Mouse (Mus musculus): ENCODE data around the gene Prr36. TPM values are rescaled to one million over a fixed set of nuclear protein-coding genes. Genes with fewer than 3 reads are reported as not detected.

Gene Prr36
- polyA plus RNA-seq, 1 experiment from 2014 or later: 2.7 TPM

DNA sequence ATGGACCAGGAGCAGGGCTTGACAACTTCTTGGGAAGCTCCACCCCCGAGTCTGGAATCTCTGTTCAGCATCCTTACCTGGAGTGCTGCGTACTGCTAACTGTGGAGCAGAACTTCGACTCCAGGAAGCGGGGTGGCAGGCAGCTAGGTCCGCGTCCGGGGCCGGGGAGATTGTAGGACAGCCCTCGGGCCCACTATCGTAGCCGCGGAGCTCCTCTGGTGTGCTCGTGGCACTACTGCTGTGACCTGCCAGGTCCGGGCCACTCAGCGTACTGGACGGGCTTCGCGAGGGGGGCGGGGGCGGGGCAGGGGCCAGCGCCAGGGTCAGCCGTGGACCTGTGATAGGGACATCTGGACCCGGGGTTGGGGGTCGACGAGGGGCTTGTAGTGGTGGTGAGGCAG is 4.5 kb downstream of the Prr36 start:
- H3K27ac ChIP-seq (ENCODE audit: low read length): peak overlapping the region; percentile 33
- peak overlapping the region; percentile 71 for H3K9ac ChIP-seq (ENCODE audit: low read length)

DNA sequence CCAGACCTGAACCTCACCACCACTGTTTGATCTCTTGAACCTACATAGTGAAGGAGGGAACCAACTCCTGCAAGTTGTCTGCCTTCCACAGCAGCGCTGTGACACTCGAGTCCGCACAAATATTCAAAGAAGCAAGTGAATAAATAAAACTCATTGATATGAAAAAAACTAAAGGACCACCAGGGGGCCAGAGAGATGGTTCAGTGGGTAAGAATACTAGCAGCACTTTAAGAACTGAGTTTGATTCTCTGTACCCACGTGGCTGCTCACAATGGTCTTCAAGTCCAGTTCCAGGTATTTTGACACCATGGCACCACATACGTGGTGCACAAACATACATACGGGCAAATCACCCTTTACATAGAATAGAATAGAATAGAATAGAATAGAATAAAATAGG is 6.2 kb downstream of the Prr36 start:
- H3K4me2 ChIP-seq (ENCODE audit: low read depth, low read length): no peak overlapping the region
- H3K4me3 ChIP-seq (replicated peaks; ENCODE audit: low read length): no peak overlapping the region
- 0 out of 2 replicates have a peak, but pooled peaks cover 6% of the 10 kb centered on the region for H3K36me3 ChIP-seq (ENCODE audit: control insufficient read depth, insufficient read depth, low read length)
- 0 out of 2 replicates have a peak, but pooled peaks cover 4% of the 10 kb centered on the region for H3K27me3 ChIP-seq (ENCODE audit: control insufficient read depth, insufficient read depth, low read length)
- peaks cover 24% of the 10 kb centered on the region for H3K4me1 ChIP-seq (ENCODE audit: control insufficient read depth, insufficient read depth, low read length)
- H3K9ac ChIP-seq (ENCODE audit: low read length): no peak overlapping the region
- ATAC-seq (ENCODE audit: insufficient read depth, low FRiP score): no peak
- 0 out of 2 replicates have a peak, but pooled peaks cover 5% of the 10 kb centered on the region for H3K9me3 ChIP-seq (replicated peaks; ENCODE audit: control insufficient read depth, low read length)
- WGBS: 75% methylated on average over 6 of the region's 6 CpGs
- no peak overlapping the region for H3K27ac ChIP-seq (ENCODE audit: low read length)

More for the DNA sequence above, 4.5 kb downstream of the Prr36 start:
- peak; percentile 8 for ATAC-seq (ENCODE audit: insufficient read depth, low FRiP score)
- under 1% methylated on average over 25 of the region's 25 CpGs for WGBS
- H3K4me2 ChIP-seq (ENCODE audit: low read depth, low read length): peak overlapping the region; percentile 96
- 0 out of 2 replicates have a peak, but pooled peaks cover 6% of the 10 kb centered on the region for H3K36me3 ChIP-seq (ENCODE audit: control insufficient read depth, insufficient read depth, low read length)
- peaks cover 16% of the 10 kb centered on the region; the same call in 1 of the 2 replicates for H3K27me3 ChIP-seq (ENCODE audit: control insufficient read depth, insufficient read depth, low read length)
- H3K4me1 ChIP-seq (ENCODE audit: control insufficient read depth, insufficient read depth, low read length): peaks cover 14% of the 10 kb centered on the region
- H3K4me3 ChIP-seq (replicated peaks; ENCODE audit: low read length): peak overlapping the region; percentile 49
- H3K9me3 ChIP-seq (replicated peaks; ENCODE audit: control insufficient read depth, low read length): 0 out of 2 replicates have a peak, but pooled peaks cover 5% of the 10 kb centered on the region

DNA sequence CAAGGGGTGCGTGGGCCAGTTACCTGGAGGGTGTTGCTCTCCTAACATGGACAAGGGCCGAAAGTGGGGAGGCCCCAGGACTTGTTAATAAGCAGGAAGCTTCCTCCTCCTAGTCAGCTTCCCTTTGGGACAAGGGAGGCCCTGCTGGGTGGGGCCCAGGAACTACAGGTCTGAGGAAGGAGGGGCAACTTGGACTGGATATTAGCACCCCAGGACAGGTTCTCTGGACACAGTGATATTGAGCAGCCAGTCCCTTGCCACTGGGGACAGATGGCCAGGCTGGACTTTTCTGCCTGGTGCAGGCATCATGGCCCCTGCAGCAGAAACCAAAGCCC is 10.3 kb downstream of the Prr36 start:
- no peak overlapping the region for H3K9ac ChIP-seq (ENCODE audit: low read length)

DNA sequence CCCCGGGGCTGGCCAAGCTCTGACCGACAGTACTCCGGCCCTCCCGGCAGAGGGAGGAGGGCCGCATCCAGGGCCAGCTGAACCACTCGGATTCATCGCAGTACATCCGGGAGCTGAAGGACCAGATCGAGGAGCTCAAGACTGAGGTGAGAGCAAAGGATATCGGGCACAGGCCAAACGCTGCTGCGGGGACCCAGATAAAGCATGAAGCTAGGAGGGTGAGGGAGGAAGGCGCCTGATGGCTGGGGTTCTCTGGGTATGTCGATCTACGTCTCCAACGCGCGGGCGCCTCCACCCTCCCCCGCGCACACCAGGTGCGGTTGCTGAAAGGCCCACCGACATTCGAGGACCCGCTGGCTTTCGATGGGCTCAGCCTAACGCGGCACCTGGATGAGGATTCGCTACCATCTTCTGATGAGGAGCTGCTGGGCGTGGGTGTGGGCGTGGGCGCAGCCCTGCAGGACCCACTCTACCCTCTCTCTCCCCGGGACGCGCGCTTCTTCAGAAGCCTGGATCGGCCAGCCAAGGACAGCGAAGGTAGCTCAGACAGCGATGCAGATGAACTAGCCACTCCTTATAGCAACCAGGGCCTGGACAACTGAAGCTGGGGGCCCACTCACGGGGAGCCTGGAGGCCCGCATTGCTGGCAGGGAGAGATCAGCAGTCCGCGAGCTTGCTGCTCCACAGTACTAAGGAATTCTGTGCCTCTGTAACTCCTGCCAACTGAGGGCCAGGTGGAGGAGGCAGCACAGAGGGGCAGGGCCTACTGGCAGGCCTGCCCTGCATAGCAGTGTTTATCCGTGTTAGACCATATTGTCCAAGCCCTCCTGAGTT is 10.9 kb downstream of the Prr36 start:
- H3K4me2 ChIP-seq (ENCODE audit: low read depth, low read length): peak overlapping the region; percentile 32
- no peak overlapping the region; the same call in 1 of the 2 replicates for H3K27ac ChIP-seq (ENCODE audit: low read length)
- H3K27me3 ChIP-seq (ENCODE audit: control insufficient read depth, insufficient read depth, low read length): peaks cover 7% of the 10 kb centered on the region; the same call in 1 of the 2 replicates
- H3K36me3 ChIP-seq (ENCODE audit: control insufficient read depth, insufficient read depth, low read length): 0 out of 2 replicates have a peak, but pooled peaks cover 6% of the 10 kb centered on the region
- peak overlapping the region; percentile 43 for H3K9ac ChIP-seq (ENCODE audit: low read length)
- 0 out of 2 replicates have a peak, but pooled peaks cover 5% of the 10 kb centered on the region for H3K9me3 ChIP-seq (replicated peaks; ENCODE audit: control insufficient read depth, low read length)
- WGBS: 24% methylated on average over 44 of the region's 44 CpGs
- H3K4me1 ChIP-seq (ENCODE audit: control insufficient read depth, insufficient read depth, low read length): peaks cover 10% of the 10 kb centered on the region
- peak; percentile 48; the same call in 1 of the 2 replicates for ATAC-seq (ENCODE audit: insufficient read depth, low FRiP score)
- peak overlapping the region; percentile 12; the same call in 1 of the 2 replicates for H3K4me3 ChIP-seq (replicated peaks; ENCODE audit: low read length)

More for the DNA sequence above, 10.3 kb downstream of the Prr36 start:
- Histone ChIP-seq H3K36me3 (ENCODE audit: control insufficient read depth, insufficient read depth, low read length) (0 out of 2 replicates have a peak, but pooled peaks cover 6% of the 10 kb centered on the region), H3K4me2 (ENCODE audit: low read depth, low read length) (no peak overlapping the region), H3K4me3 (replicated peaks; ENCODE audit: low read length) (0 out of 2 replicates have a peak overlapping the region, but pooled peaks have one; percentile 12), H3K4me1 (ENCODE audit: control insufficient read depth, insufficient read depth, low read length) (peaks cover 10% of the 10 kb centered on the region), H3K27me3 (ENCODE audit: control insufficient read depth, insufficient read depth, low read length) (peaks cover 7% of the 10 kb centered on the region; the same call in 1 of the 2 replicates), H3K9me3 (replicated peaks; ENCODE audit: control insufficient read depth, low read length) (0 out of 2 replicates have a peak, but pooled peaks cover 5% of the 10 kb centered on the region), H3K27ac (ENCODE audit: low read length) (no peak overlapping the region; the same call in 1 of the 2 replicates)
- peak; percentile 30; the same call in 1 of the 2 replicates for ATAC-seq (ENCODE audit: insufficient read depth, low FRiP score)
- 54% methylated on average over 2 of the region's 2 CpGs for WGBS

DNA sequence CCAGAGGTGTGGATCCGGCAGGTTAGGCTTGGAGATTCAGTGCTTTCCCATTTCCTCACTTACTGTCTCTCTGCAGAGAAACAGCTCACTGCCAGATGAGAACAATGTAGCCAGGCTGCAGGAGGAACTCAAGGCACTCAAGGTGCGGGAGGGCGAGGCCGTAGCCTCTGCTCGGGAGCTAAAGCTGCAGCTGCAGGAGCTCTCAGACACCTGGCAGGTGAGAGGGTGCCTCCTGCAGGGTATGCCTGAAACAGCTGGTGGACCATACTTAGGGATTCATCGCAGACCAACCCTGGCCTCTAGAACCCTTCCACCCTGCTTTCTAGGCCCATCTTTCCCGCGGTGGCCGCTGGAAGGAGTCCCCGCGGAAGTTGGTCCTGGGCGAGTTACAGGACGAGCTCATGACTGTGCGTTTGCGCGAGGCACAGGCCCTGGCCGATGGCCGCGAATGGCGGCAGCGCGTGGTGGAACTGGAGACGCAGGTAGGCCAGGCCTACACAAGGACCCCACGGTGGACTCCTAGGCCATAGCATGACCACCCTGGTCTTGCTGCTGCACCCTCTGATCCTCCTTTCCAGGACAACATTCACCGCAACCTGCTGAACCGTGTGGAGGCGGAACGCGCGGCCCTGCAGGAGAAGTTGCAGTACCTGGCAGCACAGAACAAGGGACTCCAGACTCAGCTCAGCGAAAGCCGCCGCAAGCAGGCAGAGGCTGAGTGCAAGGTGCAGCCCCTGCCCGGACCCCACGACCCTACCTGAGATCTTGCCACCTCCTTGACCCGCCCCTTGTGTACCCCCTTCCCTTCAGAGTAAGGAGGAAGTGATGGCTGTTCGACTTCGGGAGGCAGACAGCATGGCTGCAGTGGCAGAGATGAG is 11.8 kb downstream of the Prr36 start:
- H3K36me3 ChIP-seq (ENCODE audit: control insufficient read depth, insufficient read depth, low read length): 0 out of 2 replicates have a peak, but pooled peaks cover 6% of the 10 kb centered on the region
- H3K9ac ChIP-seq (ENCODE audit: low read length): peak overlapping the region; percentile 43
- ATAC-seq (ENCODE audit: insufficient read depth, low FRiP score): no peak
- 0 out of 2 replicates have a peak, but pooled peaks cover 5% of the 10 kb centered on the region for H3K9me3 ChIP-seq (replicated peaks; ENCODE audit: control insufficient read depth, low read length)
- peak overlapping the region; percentile 32 for H3K4me2 ChIP-seq (ENCODE audit: low read depth, low read length)
- H3K4me3 ChIP-seq (replicated peaks; ENCODE audit: low read length): peak overlapping the region; percentile 12; the same call in 1 of the 2 replicates
- peaks cover 10% of the 10 kb centered on the region for H3K4me1 ChIP-seq (ENCODE audit: control insufficient read depth, insufficient read depth, low read length)
- H3K27me3 ChIP-seq (ENCODE audit: control insufficient read depth, insufficient read depth, low read length): peaks cover 7% of the 10 kb centered on the region; the same call in 1 of the 2 replicates
- H3K27ac ChIP-seq (ENCODE audit: low read length): no peak overlapping the region
- 39% methylated on average over 38 of the region's 38 CpGs for WGBS

DNA sequence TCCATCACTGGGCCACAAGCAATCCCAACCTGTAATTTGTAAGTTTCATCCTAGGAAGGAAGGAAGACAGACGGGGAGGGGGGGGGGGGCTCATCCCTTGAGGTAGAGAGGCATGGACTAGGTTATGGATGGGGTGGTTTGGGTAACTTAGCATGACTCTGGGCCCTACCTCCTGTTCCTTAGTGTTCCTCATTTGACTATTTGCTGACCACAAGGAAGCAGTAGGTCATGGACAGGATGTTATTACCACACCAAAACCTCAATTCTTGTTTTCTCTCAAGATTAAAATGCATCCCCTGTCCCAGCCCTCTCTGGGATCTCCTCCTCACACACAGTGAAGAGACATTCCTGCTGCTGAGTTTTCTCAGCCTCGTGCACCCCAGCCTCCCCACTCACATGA is 15.9 kb downstream of the Prr36 start:
- H3K27ac ChIP-seq (ENCODE audit: low read length): no peak overlapping the region
- no peaks in the 10 kb centered on the region for H3K9me3 ChIP-seq (replicated peaks; ENCODE audit: control insufficient read depth, low read length)
- peaks cover 2% of the 10 kb centered on the region; the same call in 1 of the 2 replicates for H3K4me1 ChIP-seq (ENCODE audit: control insufficient read depth, insufficient read depth, low read length)
- H3K27me3 ChIP-seq (ENCODE audit: control insufficient read depth, insufficient read depth, low read length): peaks cover 7% of the 10 kb centered on the region; the same call in 1 of the 2 replicates
- ATAC-seq (ENCODE audit: insufficient read depth, low FRiP score): no peak
- 70% methylated on average over 2 of the region's 2 CpGs for WGBS
- no peak overlapping the region for H3K9ac ChIP-seq (ENCODE audit: low read length)
- no peaks in the 10 kb centered on the region for H3K36me3 ChIP-seq (ENCODE audit: control insufficient read depth, insufficient read depth, low read length)
- no peak overlapping the region for H3K4me3 ChIP-seq (replicated peaks; ENCODE audit: low read length)
- no peak overlapping the region for H3K4me2 ChIP-seq (ENCODE audit: low read depth, low read length)

DNA sequence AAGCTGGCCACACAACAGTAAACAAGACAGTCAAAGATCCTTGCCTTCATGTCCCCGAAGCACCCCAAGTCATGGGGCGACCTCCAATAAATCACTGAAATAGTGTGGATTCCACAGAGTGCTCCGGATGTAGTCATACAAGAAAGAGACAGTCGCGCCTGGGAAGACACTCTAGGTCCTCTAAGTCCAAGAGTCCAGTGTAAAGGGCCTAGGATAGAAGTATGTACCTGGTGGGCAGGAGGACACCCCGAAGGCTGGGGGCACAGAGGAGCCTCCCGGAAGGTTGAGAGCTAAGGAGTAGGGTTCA is 23.7 kb downstream of the Prr36 start:
- H3K4me2 ChIP-seq (ENCODE audit: low read depth, low read length): 0 out of 2 replicates have a peak overlapping the region, but pooled peaks have one; percentile 8
- WGBS: 52% methylated on average over 7 of the region's 7 CpGs
- no peaks in the 10 kb centered on the region for H3K36me3 ChIP-seq (ENCODE audit: control insufficient read depth, insufficient read depth, low read length)
- H3K4me1 ChIP-seq (ENCODE audit: control insufficient read depth, insufficient read depth, low read length): no peaks in the 10 kb centered on the region
- no peaks in the 10 kb centered on the region for H3K27me3 ChIP-seq (ENCODE audit: control insufficient read depth, insufficient read depth, low read length)
- no peaks in the 10 kb centered on the region for H3K9me3 ChIP-seq (replicated peaks; ENCODE audit: control insufficient read depth, low read length)
- ATAC-seq (ENCODE audit: insufficient read depth, low FRiP score): peak; percentile 16; the same call in 1 of the 2 replicates
- no peak overlapping the region for H3K4me3 ChIP-seq (replicated peaks; ENCODE audit: low read length)
- H3K9ac ChIP-seq (ENCODE audit: low read length): 0 out of 2 replicates have a peak overlapping the region, but pooled peaks have one; percentile 9
- H3K27ac ChIP-seq (ENCODE audit: low read length): no peak overlapping the region

DNA sequence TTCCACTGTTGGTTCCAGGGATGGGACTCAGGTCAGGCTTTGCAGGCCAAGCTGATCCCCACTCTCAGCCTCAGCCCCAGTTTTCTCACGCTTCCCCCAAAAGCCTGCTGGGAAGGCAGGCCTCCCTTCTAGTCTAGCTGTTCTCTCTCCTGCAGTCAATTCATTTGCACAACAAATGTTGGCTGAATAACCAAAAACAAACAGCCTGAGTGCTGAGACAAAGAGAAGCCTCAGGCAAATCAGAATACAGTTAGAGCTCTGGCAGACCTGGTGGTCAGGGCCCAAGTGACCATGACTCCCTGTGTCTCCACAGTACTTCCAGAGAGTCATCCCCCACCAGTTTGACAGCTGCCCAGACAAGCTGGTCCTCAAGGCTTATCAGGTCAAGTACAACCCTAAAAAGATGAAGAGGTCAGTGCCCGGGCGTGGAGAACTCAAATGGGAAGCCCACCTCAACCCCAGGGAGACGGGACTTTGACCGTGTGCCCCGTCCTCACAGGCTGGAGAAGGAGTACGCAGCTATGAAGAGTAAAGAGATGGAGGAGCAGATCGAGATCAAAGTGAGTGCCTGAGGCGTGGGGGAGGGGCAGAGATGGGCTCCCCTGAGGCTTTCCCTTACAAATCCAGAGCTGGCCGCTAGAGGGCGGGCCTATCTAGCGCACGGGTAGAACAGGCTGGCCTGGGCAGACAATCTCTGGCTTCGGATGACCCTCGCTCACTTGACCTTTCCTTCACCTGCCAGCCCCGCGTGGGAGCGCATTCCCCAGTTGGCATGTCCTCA is 24.3 kb downstream of the Prr36 start:
- Histone ChIP-seq H3K36me3 (ENCODE audit: control insufficient read depth, insufficient read depth, low read length) (no peaks in the 10 kb centered on the region), H3K9me3 (replicated peaks; ENCODE audit: control insufficient read depth, low read length) (no peaks in the 10 kb centered on the region), H3K9ac (ENCODE audit: low read length) (0 out of 2 replicates have a peak overlapping the region, but pooled peaks have one; percentile 9), H3K27ac (ENCODE audit: low read length) (0 out of 2 replicates have a peak overlapping the region, but pooled peaks have one; percentile 7), H3K27me3 (ENCODE audit: control insufficient read depth, insufficient read depth, low read length) (no peaks in the 10 kb centered on the region), H3K4me1 (ENCODE audit: control insufficient read depth, insufficient read depth, low read length) (no peaks in the 10 kb centered on the region), H3K4me3 (replicated peaks; ENCODE audit: low read length) (no peak overlapping the region), H3K4me2 (ENCODE audit: low read depth, low read length) (0 out of 2 replicates have a peak overlapping the region, but pooled peaks have one; percentile 8)
- ATAC-seq (ENCODE audit: insufficient read depth, low FRiP score): peak; percentile 80
- 11% methylated on average over 18 of the region's 18 CpGs for WGBS

All from stomach, embryonic 16.5 days (tissue).